Mouse (Mus musculus): ENCODE measurements at regions not wholly inside any gene's neighbourhood (a gene's known extent, or its start where the extent isn't known, plus 50 kb on each side); places are given as distances from the start of the nearest gene placed in this dataset.
A peak's percentile ranks its signal among the peaks of the same experiment; 100 is the strongest.

- DNase-seq (ENCODE audit: low spot score in 2 of 2), result peak in 1 of 2 experiments; percentile 1
Measured at GRCm38 (mm10) chr1:103181000-103181399, 1587.3 kb upstream of the Cdh20 start.
